ENCODE assay signal across 17 mouse cellular contexts in the genomic region with DNA sequence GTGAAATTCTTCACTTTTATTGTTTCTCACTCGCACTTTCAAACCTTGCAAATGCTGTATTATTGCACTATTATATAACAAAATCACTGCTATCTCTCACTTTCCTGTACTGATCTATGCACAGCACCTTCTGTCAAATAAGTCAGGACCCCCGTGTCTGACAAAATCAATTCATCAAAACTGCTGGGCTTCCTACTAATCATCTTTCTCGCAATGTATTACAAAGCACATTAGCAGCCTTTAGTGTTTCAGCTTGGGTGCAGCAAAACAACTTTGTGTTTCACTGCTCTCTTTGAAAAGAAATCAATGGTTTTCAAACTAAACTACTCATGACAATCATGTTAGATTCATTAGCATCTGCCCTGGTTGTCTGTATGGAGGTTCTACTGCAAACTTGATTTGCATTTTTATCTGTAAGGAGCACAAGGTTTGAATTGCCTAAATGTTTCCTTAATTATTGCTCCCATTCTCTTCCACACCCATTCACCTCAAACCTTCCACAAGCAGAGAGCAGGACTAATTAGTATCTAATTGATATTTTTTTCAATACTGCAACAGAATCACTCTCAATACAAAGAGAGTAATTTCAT.
"Had no signal": no experiment of that assay in that cellular context is flagged by ENCODE, and none has a peak within 500 bp of the region (broad histone marks: within the 10 kb centered on the region; RNA-seq: fewer than 3 reads in every experiment).

No protein-coding gene starts in this region.

- DNase-seq: kidney, adult 9 months; kidney, postnatal 4 days; liver; liver, embryonic 13.5 days; liver, postnatal 0 days; lung, postnatal 14 days; right cerebral cortex, postnatal 4 days; thymus, adult 2 months; thymus, postnatal 25 days had no signal

- H3K4me1 ChIP-seq: limb, embryonic 12.5 days; liver, embryonic 13.5 days; lung, embryonic 15.5 days; megakaryocyte, embryonic 14.5 days; midbrain, embryonic 13.5 days; stomach, embryonic 15.5 days had no signal

- H3K36me3 ChIP-seq: limb, embryonic 12.5 days; liver, embryonic 13.5 days; lung, embryonic 15.5 days; midbrain, embryonic 13.5 days; stomach, embryonic 15.5 days had no signal

- H3K27ac ChIP-seq: kidney, postnatal 0 days; layer of hippocampus, adult 2 months; limb, embryonic 12.5 days; liver, embryonic 13.5 days; lung, embryonic 15.5 days; macrophage; midbrain, embryonic 13.5 days; stomach, embryonic 15.5 days had no signal

- H3K4me3 ChIP-seq: layer of hippocampus, adult 2 months; limb, embryonic 12.5 days; liver, embryonic 13.5 days; lung, embryonic 15.5 days; megakaryocyte, embryonic 14.5 days; midbrain, embryonic 13.5 days; stomach, embryonic 15.5 days had no signal

- H3K27me3 ChIP-seq: limb, embryonic 12.5 days; liver, embryonic 13.5 days; lung, embryonic 15.5 days; megakaryocyte, embryonic 14.5 days; midbrain, embryonic 13.5 days; stomach, embryonic 15.5 days had no signal

- H3K4me2 ChIP-seq: limb, embryonic 12.5 days; liver, embryonic 13.5 days; lung, embryonic 15.5 days; midbrain, embryonic 13.5 days; stomach, embryonic 15.5 days had no signal

- H3K9me3 ChIP-seq: limb, embryonic 12.5 days; liver, embryonic 13.5 days; lung, embryonic 15.5 days; megakaryocyte, embryonic 14.5 days; midbrain, embryonic 13.5 days; stomach, embryonic 15.5 days had no signal

- H3K9ac ChIP-seq: limb, embryonic 12.5 days; liver, embryonic 13.5 days; liver, postnatal 0 days; lung, embryonic 15.5 days; midbrain, embryonic 13.5 days; stomach, embryonic 15.5 days had no signal

- ATAC-seq: liver, postnatal 0 days; midbrain, embryonic 13.5 days had no signal
